In the genomic region with DNA sequence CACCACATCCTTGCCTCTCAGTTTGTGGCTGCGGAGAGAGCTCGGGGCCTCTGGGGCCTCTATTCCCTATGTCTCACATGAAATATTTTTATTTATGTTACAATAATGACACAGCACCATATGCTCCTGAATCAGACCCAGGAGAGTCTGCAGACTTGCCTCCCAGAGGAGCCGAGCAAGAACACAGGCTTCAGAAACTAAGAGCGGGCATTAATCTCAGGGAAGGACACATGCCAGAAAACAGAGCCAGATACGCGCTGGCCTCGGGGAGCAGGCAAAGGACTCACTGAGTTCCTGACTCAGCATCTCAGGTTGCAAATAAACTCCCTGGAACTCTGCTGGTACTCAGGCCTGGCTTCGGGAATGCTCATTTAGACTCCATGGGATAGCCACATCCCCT, we compare ENCODE assay signal across 15 mouse cellular contexts.
DNase-seq lines count a peak whose midpoint lies in the region; ATAC-seq and TF ChIP-seq lines count a peak whose summit lies in the region.
"Had no signal": no experiment of that assay in that cellular context is flagged by ENCODE, and none has a peak within 500 bp of the region (broad histone marks: within the 10 kb centered on the region; RNA-seq: fewer than 3 reads in every experiment).

No protein-coding gene starts in this region.

- intact Hi-C loops in left cerebral cortex, postnatal 36 days (cut with DNase I) = no loop called here

- no peak for TF ChIP-seq CTCF in liver, postnatal 0 days (IDR thresholded peaks at IDR 0.05; ENCODE audit: low read depth)

- ATAC-seq in forebrain, embryonic 14.5 days = no peak
- ATAC-seq in forebrain, embryonic 13.5 days = no peak
- no peak for ATAC-seq in liver, postnatal 0 days
- ATAC-seq: forebrain, postnatal 0 days had no signal

- peaks cover 20% of the 10 kb centered on the region for H3K4me1 ChIP-seq in forebrain, embryonic 14.5 days (ENCODE audit: control insufficient read depth, insufficient read depth, low read length)
- H3K4me1 ChIP-seq in forebrain, embryonic 13.5 days = peaks cover 28% of the 10 kb centered on the region
- H3K4me1 ChIP-seq in liver, postnatal 0 days (ENCODE audit: insufficient read depth) = no peaks in the 10 kb centered on the region
- H3K4me1 ChIP-seq: embryonic facial prominence, embryonic 12.5 days; lung, embryonic 15.5 days had no signal

- no peak overlapping the region for H3K4me3 ChIP-seq in forebrain, embryonic 14.5 days (ENCODE audit: low read depth, low read length)
- H3K4me3 ChIP-seq in forebrain, embryonic 13.5 days = no peak overlapping the region
- no peak overlapping the region for H3K4me3 ChIP-seq in liver, postnatal 0 days (ENCODE audit: low read depth, low read length)
- H3K4me3 ChIP-seq: embryonic facial prominence, embryonic 12.5 days; kidney, embryonic 15.5 days; layer of hippocampus, adult 2 months; lung, embryonic 15.5 days; megakaryocyte, embryonic 14.5 days had no signal

- no peak for TF ChIP-seq EP300 in liver, postnatal 0 days (IDR thresholded peaks at IDR 0.05; ENCODE audit: low read depth)

- H3K4me2 ChIP-seq in forebrain, embryonic 14.5 days (ENCODE audit: low read length) = no peak overlapping the region
- no peak overlapping the region for H3K4me2 ChIP-seq in forebrain, embryonic 13.5 days
- no peak overlapping the region for H3K4me2 ChIP-seq in liver, postnatal 0 days (ENCODE audit: low read depth, low read length)
- H3K4me2 ChIP-seq: embryonic facial prominence, embryonic 12.5 days; kidney, embryonic 15.5 days; lung, embryonic 15.5 days had no signal

- DNase-seq in forebrain, embryonic 14.5 days (ENCODE audit: low spot score) = peak; percentile 37
- DNase-seq in adrenal gland, adult 18-20 months (ENCODE audit: low spot score in 2 of 2) = peak; percentile 22 to 30
- peak; percentile 71 for DNase-seq in brain, adult 2 months (ENCODE audit: low read depth, low spot score)
- DNase-seq in gastrocnemius, postnatal 10 days = peak; percentile 23
- DNase-seq in liver, postnatal 0 days = no peak
- no peak for DNase-seq in left cerebral cortex, postnatal 36 days (ENCODE audit: low spot score in 2 of 2)
- DNase-seq: forebrain, postnatal 0 days; heart, postnatal 36 days; thymus, adult 18-20 months had no signal

- H3K27me3 ChIP-seq in forebrain, embryonic 14.5 days (replicated peaks; ENCODE audit: control insufficient read depth, insufficient read depth, low read length) = no peaks in the 10 kb centered on the region
- no peaks in the 10 kb centered on the region for H3K27me3 ChIP-seq in forebrain, embryonic 13.5 days
- no peaks in the 10 kb centered on the region for H3K27me3 ChIP-seq in liver, postnatal 0 days (ENCODE audit: insufficient read depth, low read length)
- H3K27me3 ChIP-seq: embryonic facial prominence, embryonic 12.5 days; kidney, embryonic 15.5 days; lung, embryonic 15.5 days had no signal

- no peaks in the 10 kb centered on the region for H3K36me3 ChIP-seq in forebrain, embryonic 14.5 days (ENCODE audit: control insufficient read depth, insufficient read depth, low read length)
- H3K36me3 ChIP-seq in forebrain, embryonic 13.5 days (ENCODE audit: poor library complexity, severe bottlenecking) = no peaks in the 10 kb centered on the region
- no peaks in the 10 kb centered on the region for H3K36me3 ChIP-seq in liver, postnatal 0 days (replicated peaks; ENCODE audit: insufficient read depth, low read length)
- H3K36me3 ChIP-seq: embryonic facial prominence, embryonic 12.5 days; kidney, embryonic 15.5 days; lung, embryonic 15.5 days had no signal

- no peak overlapping the region for H3K9ac ChIP-seq in forebrain, embryonic 14.5 days (ENCODE audit: low read length)
- no peak overlapping the region for H3K9ac ChIP-seq in forebrain, embryonic 13.5 days
- no peak overlapping the region for H3K9ac ChIP-seq in liver, postnatal 0 days (replicated peaks)
- H3K9ac ChIP-seq: embryonic facial prominence, embryonic 12.5 days; forebrain, postnatal 0 days; kidney, embryonic 15.5 days; lung, embryonic 15.5 days had no signal

- H3K27ac ChIP-seq in forebrain, embryonic 14.5 days (ENCODE audit: low read depth, low read length) = no peak overlapping the region
- no peak overlapping the region for H3K27ac ChIP-seq in forebrain, embryonic 13.5 days
- no peak overlapping the region for H3K27ac ChIP-seq in liver, postnatal 0 days (ENCODE audit: low read depth)
- H3K27ac ChIP-seq: embryonic facial prominence, embryonic 12.5 days; kidney, embryonic 15.5 days; layer of hippocampus, adult 2 months; lung, embryonic 15.5 days had no signal

- WGBS in forebrain, embryonic 14.5 days = 82% methylated on average over 8 of the region's 8 CpGs
- 89% methylated on average over 8 of the region's 8 CpGs for WGBS in forebrain, embryonic 13.5 days
- WGBS in liver, postnatal 0 days (ENCODE audit: insufficient replicate concordance) = 84% methylated on average over 8 of the region's 8 CpGs

- H3K9me3 ChIP-seq in forebrain, embryonic 14.5 days (replicated peaks; ENCODE audit: control insufficient read depth, low read length) = no peaks in the 10 kb centered on the region
- H3K9me3 ChIP-seq in forebrain, embryonic 13.5 days (replicated peaks) = peaks cover 10% of the 10 kb centered on the region; the same call in 1 of the 2 replicates
- no peaks in the 10 kb centered on the region for H3K9me3 ChIP-seq in liver, postnatal 0 days (ENCODE audit: low read length)
- H3K9me3 ChIP-seq: kidney, embryonic 15.5 days; lung, embryonic 15.5 days had no signal

Comparison
In these comparisons a context has a peak if more than half of its experiments do, and no peak if none do; other contexts are left out.
1. DNase-seq: peak in forebrain, embryonic 14.5 days (single experiment), adrenal gland, adult 18-20 months (2 of 2), brain, adult 2 months (single experiment) and gastrocnemius, postnatal 10 days (single experiment); none in liver, postnatal 0 days (single experiment) and left cerebral cortex, postnatal 36 days (0 of 2).